Mouse (Mus musculus): ENCODE measurements around the gene Siglec1.
A peak's percentile ranks its signal among the peaks of the same experiment; 100 is the strongest.
"Not testable (repeated sequence)": the region's sequence is repeated elsewhere in the genome, so short reads cannot be mapped to it uniquely, and the experiment has no call there.

Gene Siglec1

GRCm38 (mm10) chr2:131086667-131087390, at the start of gene Siglec1:
TSS of gene Siglec1 (minus strand) at chr2:131086765.
- no peak for DNase-seq (ENCODE audit: low read depth, low spot score)

GRCm38 (mm10) chr2:131135521-131136139, 49.1 kb upstream of the Siglec1 start:
- DNase-seq (ENCODE audit: low read depth, low spot score): no peak

- no peak for DNase-seq (ENCODE audit: low read depth, low spot score)
Measured at GRCm38 (mm10) chr2:131134826-131135400, 48.3 kb upstream of the Siglec1 start.

GRCm38 (mm10) chr2:131134381-131134780, 47.8 kb upstream of the Siglec1 start:
- peak; percentile 32 for DNase-seq (ENCODE audit: low read depth, low spot score)

GRCm38 (mm10) chr2:131132930-131133547, 46.5 kb upstream of the Siglec1 start, which contains the start of gene Gm11037:
TSS of gene Gm11037 (plus strand) at chr2:131133497.
- DNase-seq (ENCODE audit: low read depth, low spot score): no peak

- DNase-seq (ENCODE audit: low read depth, low spot score): no peak
Measured at GRCm38 (mm10) chr2:131132111-131132888, 45.7 kb upstream of the Siglec1 start.

- no peak for DNase-seq (ENCODE audit: low read depth, low spot score)
Measured at GRCm38 (mm10) chr2:131130849-131131248, 44.3 kb upstream of the Siglec1 start.

GRCm38 (mm10) chr2:131129836-131130235, 43.3 kb upstream of the Siglec1 start:
- no peak for DNase-seq (ENCODE audit: low read depth, low spot score)

GRCm38 (mm10) chr2:131128636-131129157, 42.1 kb upstream of the Siglec1 start:
- no peak for DNase-seq (ENCODE audit: low read depth, low spot score)

- DNase-seq (ENCODE audit: low read depth, low spot score): no peak
Measured at GRCm38 (mm10) chr2:131128211-131128610, 41.6 kb upstream of the Siglec1 start.

GRCm38 (mm10) chr2:131127161-131127730, 40.7 kb upstream of the Siglec1 start, which contains the start of gene Hspa12b:
TSS of gene Hspa12b (plus strand) at chr2:131127280.
- DNase-seq (ENCODE audit: low read depth, low spot score): no peak

- no peak for DNase-seq (ENCODE audit: low read depth, low spot score)
Measured at GRCm38 (mm10) chr2:131125964-131126815, 39.6 kb upstream of the Siglec1 start.

- DNase-seq (ENCODE audit: low read depth, low spot score): no peak
Measured at GRCm38 (mm10) chr2:131125157-131125963, 38.8 kb upstream of the Siglec1 start.

GRCm38 (mm10) chr2:131124166-131124565, 37.6 kb upstream of the Siglec1 start:
- no peak for DNase-seq (ENCODE audit: low read depth, low spot score)

GRCm38 (mm10) chr2:131118968-131119574, 32.5 kb upstream of the Siglec1 start:
- no peak for DNase-seq (ENCODE audit: low read depth, low spot score)

GRCm38 (mm10) chr2:131105989-131106388, 19.4 kb upstream of the Siglec1 start:
- DNase-seq (ENCODE audit: low read depth, low spot score): no peak

GRCm38 (mm10) chr2:131105061-131105460, 18.5 kb upstream of the Siglec1 start:
- not testable (repeated sequence) for DNase-seq (ENCODE audit: low read depth, low spot score)

- no peak for DNase-seq (ENCODE audit: low read depth, low spot score)
Measured at GRCm38 (mm10) chr2:131104021-131104420, 17.5 kb upstream of the Siglec1 start.

GRCm38 (mm10) chr2:131101530-131101929, 15.0 kb upstream of the Siglec1 start:
- DNase-seq (ENCODE audit: low read depth, low spot score): no peak

Data from R1 (cell line).